Mouse (Mus musculus) myocyte (in vitro differentiated cells): ENCODE results near the gene Slc1a2. TPM values are rescaled to one million over a fixed set of nuclear protein-coding genes. Genes with fewer than 3 reads are reported as not detected.

ENCODE experiments used
- H3K27me3 ChIP-seq: one replicate; pipeline ENCODE4 v1.6.1; 2011; ENCODE audit not compliant: control insufficient read depth, insufficient read depth, insufficient read length
- H3K36me3 ChIP-seq: one replicate; pipeline ENCODE4 v1.6.1; 2011; ENCODE audit not compliant: control insufficient read depth, insufficient read depth
- H3K4me2 ChIP-seq: one replicate; pipeline ENCODE4 v1.6.1; 2011; ENCODE audit warnings: low read depth, control low read depth
- H3K4me3 ChIP-seq: one replicate; pipeline ENCODE4 v1.5.1; 2011; ENCODE audit warnings: mild to moderate bottlenecking, control low read depth, moderate library complexity
- H3K79me2 ChIP-seq: one replicate; pipeline ENCODE4 v1.6.1; 2011; ENCODE audit not compliant: control insufficient read depth, insufficient read depth
- H3ac ChIP-seq: one replicate; pipeline ENCODE4 v1.6.1; 2011; ENCODE audit not compliant: control insufficient read depth, insufficient read length
- CEBPB ChIP-seq: IDR thresholded peaks from 2 replicates; pipeline ENCODE4 v1.6.1; 2011; ENCODE audit warnings: mild to moderate bottlenecking, moderate library complexity; ENCODE audit not compliant: poor library complexity, insufficient read depth, severe bottlenecking
- E2F4 ChIP-seq: IDR thresholded peaks from one replicate; pipeline ENCODE4 v1.6.1; 2011; ENCODE audit warnings: mild to moderate bottlenecking, control low read depth, moderate library complexity; ENCODE audit not compliant: insufficient read depth
- MAX ChIP-seq: IDR thresholded peaks from one replicate; pipeline ENCODE4 v1.6.1; 2011; ENCODE audit warnings: low read depth, mild to moderate bottlenecking, control low read depth
- MYOD1 ChIP-seq, 3 experiments: IDR thresholded peaks; one replicate each; pipeline ENCODE4 v1.6.1; 2011; ENCODE audit warnings: control low read depth in 2 of 3, low read depth in 2 of 3, mild to moderate bottlenecking in 2 of 3, moderate library complexity in 1 of 3; ENCODE audit not compliant: insufficient read length in 2 of 3, control insufficient read depth in 1 of 3
- MYOG ChIP-seq, 3 experiments: IDR thresholded peaks; one replicate each; pipeline ENCODE4 v1.6.1; 2011; ENCODE audit warnings: control low read depth in 2 of 3, low read depth in 2 of 3, mild to moderate bottlenecking in 2 of 3; ENCODE audit not compliant: insufficient read length in 2 of 3, control insufficient read depth in 1 of 3, insufficient read depth in 1 of 3
- POLR2A ChIP-seq: IDR thresholded peaks from one replicate; pipeline ENCODE4 v1.6.1; 2011; ENCODE audit warnings: low read depth, mild to moderate bottlenecking, control low read depth, moderate library complexity; ENCODE audit not compliant: insufficient read length
- POLR2AphosphoS2 ChIP-seq: IDR thresholded peaks from one replicate; pipeline ENCODE4 v1.6.1; 2011; ENCODE audit warnings: low read depth, control low read depth; ENCODE audit not compliant: insufficient read length
- REST ChIP-seq: IDR thresholded peaks from one replicate; pipeline ENCODE4 v1.6.1; 2011; ENCODE audit warnings: mild to moderate bottlenecking, control low read depth, moderate library complexity; ENCODE audit not compliant: insufficient read depth, insufficient read length
- SRF ChIP-seq: IDR thresholded peaks from one replicate; pipeline ENCODE4 v1.6.1; 2011; ENCODE audit warnings: low read depth; ENCODE audit not compliant: control insufficient read depth, insufficient read length
- TCF12 ChIP-seq: IDR thresholded peaks from one replicate; pipeline ENCODE4 v1.6.1; 2011; ENCODE audit warnings: mild to moderate bottlenecking, control low read depth; ENCODE audit not compliant: poor library complexity, insufficient read depth, severe bottlenecking
- TCF3 ChIP-seq: IDR thresholded peaks from one replicate; pipeline ENCODE4 v1.6.1; 2011; ENCODE audit warnings: low read depth, control low read depth; ENCODE audit not compliant: insufficient read length
- USF1 ChIP-seq: IDR thresholded peaks from one replicate; pipeline ENCODE4 v1.6.1; 2011; ENCODE audit warnings: low read depth, mild to moderate bottlenecking, control low read depth, moderate library complexity
- polyA plus RNA-seq: library from polyadenylated mRNA; unstranded; fragments of >200 nt; fragmentation: generic; extraction: Trizol; gene quantifications from one replicate; pipeline ENCODE4 v1.2.1, GENCODE M21; 2012; ENCODE audit warnings: missing spikeins

Slc1a2 gene
- polyA plus RNA-seq, 1 experiment = 0.02 TPM

- TF ChIP-seq CEBPB = no peak
- TF ChIP-seq SRF = no peak
- TF ChIP-seq USF1 = no peak
- TF ChIP-seq MAX = no peak
- TF ChIP-seq TCF12 = no peak
- TF ChIP-seq E2F4 = no peak
- TF ChIP-seq MYOD1 (IDR thresholded peaks at IDR 0.05; ENCODE audit: control insufficient read depth in 1 of 3, insufficient read length in 2 of 3, low read depth in 2 of 3) = no peak
- TF ChIP-seq REST = no peak
- TF ChIP-seq TCF3 = no peak
- no peak for TF ChIP-seq POLR2AphosphoS2
- TF ChIP-seq POLR2A = no peak
- TF ChIP-seq MYOG (IDR thresholded peaks at IDR 0.05; ENCODE audit: control insufficient read depth in 1 of 3, insufficient read depth in 1 of 3, insufficient read length in 2 of 3, low read depth in 2 of 3) = no peak
- Histone ChIP-seq H3K4me3 (no peak overlapping the region), H3K36me3 (no peaks in the 10 kb centered on the region), H3K4me2 (no peak overlapping the region), H3ac (no peak overlapping the region), H3K79me2 (no peaks in the 10 kb centered on the region), H3K27me3 (peaks cover 53% of the 10 kb centered on the region)
These were observed 2.6 kb downstream of the Slc1a2 start for GRCm38 (mm10) chr2:102661052-102661451.

GRCm38 (mm10) chr2:102662911-102663310, 4.5 kb downstream of the Slc1a2 start:
- H3K79me2 ChIP-seq = no peaks in the 10 kb centered on the region
- H3K4me2 ChIP-seq = no peak overlapping the region
- no peaks in the 10 kb centered on the region for H3K36me3 ChIP-seq
- H3K4me3 ChIP-seq = no peak overlapping the region
- H3ac ChIP-seq = no peak overlapping the region
- TF ChIP-seq MAX (no peak), MYOG (IDR thresholded peaks at IDR 0.05; ENCODE audit: control insufficient read depth in 1 of 3, insufficient read depth in 1 of 3, insufficient read length in 2 of 3, low read depth in 2 of 3) (no peak), SRF (no peak), POLR2A (no peak), TCF3 (no peak), USF1 (no peak), TCF12 (no peak), POLR2AphosphoS2 (no peak), CEBPB (no peak), E2F4 (no peak), REST (no peak)
- H3K27me3 ChIP-seq = peaks cover 48% of the 10 kb centered on the region

- Histone ChIP-seq H3ac (no peak overlapping the region), H3K4me3 (no peak overlapping the region), H3K27me3 (peaks cover 44% of the 10 kb centered on the region), H3K79me2 (no peaks in the 10 kb centered on the region), H3K4me2 (no peak overlapping the region), H3K36me3 (no peaks in the 10 kb centered on the region)
- TF ChIP-seq MYOG (IDR thresholded peaks at IDR 0.05; ENCODE audit: control insufficient read depth in 1 of 3, insufficient read depth in 1 of 3, insufficient read length in 2 of 3, low read depth in 2 of 3) (no peak), TCF12 (no peak), TCF3 (no peak), MYOD1 (IDR thresholded peaks at IDR 0.05; ENCODE audit: control insufficient read depth in 1 of 3, insufficient read length in 2 of 3, low read depth in 2 of 3) (no peak), REST (no peak)
These were observed 4.9 kb downstream of the Slc1a2 start for GRCm38 (mm10) chr2:102663339-102663738.

GRCm38 (mm10) chr2:102663865-102664264, 5.4 kb downstream of the Slc1a2 start:
- H3K79me2 ChIP-seq = no peaks in the 10 kb centered on the region
- TF ChIP-seq MYOD1 (IDR thresholded peaks at IDR 0.05; ENCODE audit: control insufficient read depth in 1 of 3, insufficient read length in 2 of 3, low read depth in 2 of 3) (no peak), POLR2AphosphoS2 (no peak), MYOG (IDR thresholded peaks at IDR 0.05; ENCODE audit: control insufficient read depth in 1 of 3, insufficient read depth in 1 of 3, insufficient read length in 2 of 3, low read depth in 2 of 3) (no peak), TCF3 (no peak), MAX (no peak), REST (no peak), TCF12 (no peak)
- peaks cover 44% of the 10 kb centered on the region for H3K27me3 ChIP-seq
- H3K36me3 ChIP-seq = no peaks in the 10 kb centered on the region
- H3K4me3 ChIP-seq = no peak overlapping the region
- no peak overlapping the region for H3K4me2 ChIP-seq
- H3ac ChIP-seq = no peak overlapping the region

- TF ChIP-seq SRF (no peak), E2F4 (no peak), MYOG (IDR thresholded peaks at IDR 0.05; ENCODE audit: control insufficient read depth in 1 of 3, insufficient read depth in 1 of 3, insufficient read length in 2 of 3, low read depth in 2 of 3) (no peak), POLR2AphosphoS2 (no peak), TCF12 (no peak), TCF3 (no peak), MYOD1 (IDR thresholded peaks at IDR 0.05; ENCODE audit: control insufficient read depth in 1 of 3, insufficient read length in 2 of 3, low read depth in 2 of 3) (no peak), USF1 (no peak), CEBPB (no peak), POLR2A (no peak), REST (no peak), MAX (no peak)
- no peak overlapping the region for H3K4me2 ChIP-seq
- peaks cover 36% of the 10 kb centered on the region for H3K27me3 ChIP-seq
- no peak overlapping the region for H3K4me3 ChIP-seq
- H3K79me2 ChIP-seq = no peaks in the 10 kb centered on the region
- no peaks in the 10 kb centered on the region for H3K36me3 ChIP-seq
- H3ac ChIP-seq = no peak overlapping the region
These were observed 9.5 kb downstream of the Slc1a2 start for GRCm38 (mm10) chr2:102667981-102668380.
